Mouse (Mus musculus): Measurements from ENCODE around the gene Themis. TPM values are rescaled to one million over a fixed set of nuclear protein-coding genes. Genes with fewer than 3 reads are reported as not detected.

The Themis gene
- total and polyA plus RNA-seq, 3 experiments, result not detected

DNA sequence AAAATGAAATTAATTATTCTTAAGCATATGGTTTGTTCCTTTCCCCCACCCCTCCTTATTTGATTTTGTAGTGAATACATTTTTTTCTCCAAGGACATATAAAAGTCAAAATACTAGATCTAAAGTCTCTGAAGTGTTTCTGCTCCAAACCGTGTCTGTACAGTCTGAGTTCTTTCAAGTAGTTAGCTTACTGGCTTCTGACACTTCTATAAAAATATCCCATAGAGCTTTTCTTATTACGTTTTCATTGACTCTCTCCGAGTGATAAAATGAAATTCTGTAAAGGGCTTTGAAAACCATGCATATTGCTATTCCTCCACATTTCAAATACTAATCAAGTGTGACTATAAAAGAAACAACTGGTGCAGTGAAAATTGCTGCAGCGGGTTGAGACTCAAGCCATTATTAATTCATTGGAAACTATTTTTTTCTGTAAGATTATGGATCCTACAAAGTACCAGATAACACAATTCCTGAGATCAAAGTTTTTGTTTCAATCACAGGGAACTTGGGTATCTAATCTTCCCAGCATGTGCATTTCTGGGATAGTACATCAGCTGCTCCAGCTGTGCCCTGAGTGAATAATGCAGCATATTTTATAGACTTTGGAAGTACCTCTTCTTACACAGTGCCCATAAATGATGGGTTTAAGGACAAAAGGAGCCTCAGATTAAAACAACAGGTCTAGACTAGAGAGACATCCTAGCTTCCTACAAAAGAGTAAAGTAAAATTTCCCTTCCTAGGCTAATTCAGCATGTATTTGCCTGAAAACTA lies 202.6 kb downstream of the Themis start:
- H3K27ac ChIP-seq (ENCODE audit: control insufficient read depth, low read depth, low read length), result no peak overlapping the region
- H3K9me3 ChIP-seq (replicated peaks; ENCODE audit: insufficient read depth, low read length), result no peaks in the 10 kb centered on the region
- DNase-seq (ENCODE audit: low read depth, low spot score), result no peak
- no peak for TF ChIP-seq POLR2AphosphoS2 (IDR thresholded peaks at IDR 0.05; ENCODE audit: low read length)
- no peak for TF ChIP-seq USF1 (IDR thresholded peaks at IDR 0.05; ENCODE audit: low read depth, low read length)
- no peak for TF ChIP-seq TCF12 (IDR thresholded peaks at IDR 0.05; ENCODE audit: low read depth, low read length)
- no peak overlapping the region for H3K9ac ChIP-seq (ENCODE audit: control insufficient read depth, low read depth, low read length, poor library complexity, severe bottlenecking)
- H3K27me3 ChIP-seq (ENCODE audit: control insufficient read depth in 1 of 2, insufficient read depth in 2 of 2, low read length in 2 of 2), result no peaks in the 10 kb centered on the region
- no peaks in the 10 kb centered on the region for H3K79me2 ChIP-seq (ENCODE audit: control insufficient read depth, insufficient read depth, low read length, poor library complexity)
- no peak overlapping the region for H3K4me3 ChIP-seq (ENCODE audit: control insufficient read depth in 1 of 2, insufficient read depth in 1 of 2, low read depth in 2 of 2, low read length in 2 of 2)
- H3K4me1 ChIP-seq (ENCODE audit: control insufficient read depth in 1 of 2, insufficient read depth in 2 of 2, low read length in 2 of 2), result no peaks in the 10 kb centered on the region
- H3K36me3 ChIP-seq (ENCODE audit: control insufficient read depth in 1 of 2, insufficient read depth in 2 of 2, low read length in 2 of 2), result no peaks in the 10 kb centered on the region

DNA sequence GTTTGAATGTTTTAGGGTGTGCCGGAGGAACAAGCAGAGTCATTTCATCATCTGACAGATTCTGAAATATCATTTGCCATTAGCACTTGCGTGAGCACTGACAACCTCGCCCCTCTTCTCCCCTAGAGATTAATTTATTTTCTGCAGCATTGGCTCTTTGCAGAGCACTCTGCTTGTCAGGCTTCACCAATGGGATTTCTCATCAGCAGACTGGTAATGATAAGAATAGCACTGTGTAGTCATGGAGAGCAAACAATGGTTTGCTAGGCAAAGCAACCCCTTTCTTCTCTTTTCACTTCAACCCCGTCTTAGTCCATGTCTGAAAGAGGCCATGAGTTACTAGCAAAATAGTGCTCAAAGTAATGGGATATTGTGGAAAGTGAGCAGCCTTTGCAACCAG lies 206.4 kb downstream of the Themis start:
- Histone ChIP-seq H3K79me2 (ENCODE audit: control insufficient read depth, insufficient read depth, low read length, poor library complexity) (no peaks in the 10 kb centered on the region), H3K4me3 (ENCODE audit: control insufficient read depth in 1 of 2, insufficient read depth in 1 of 2, low read depth in 2 of 2, low read length in 2 of 2) (no peak overlapping the region)
- TF ChIP-seq SMC3 (IDR thresholded peaks at IDR 0.05; ENCODE audit: low read depth, low read length), result no peak

DNA sequence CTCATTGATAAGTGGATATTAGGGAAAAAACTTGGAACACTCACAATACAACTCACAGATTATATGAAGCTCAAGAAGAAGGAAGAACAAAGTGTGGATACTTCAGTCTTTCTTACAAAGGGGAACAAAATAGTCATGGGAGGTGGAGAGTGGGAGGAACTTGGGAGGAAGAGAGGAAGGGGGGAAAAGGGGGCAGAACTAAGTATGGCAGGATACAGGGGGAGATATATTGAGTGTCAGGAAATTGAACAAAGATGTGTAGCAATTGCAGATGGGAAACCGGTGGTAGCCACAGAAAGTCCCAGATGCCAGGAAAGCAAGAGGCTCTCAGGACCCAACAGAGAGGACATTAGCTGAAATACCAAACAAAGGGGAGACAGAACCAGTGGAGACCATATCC lies 219.5 kb downstream of the Themis start:
- Histone ChIP-seq H3K9me3 (replicated peaks; ENCODE audit: insufficient read depth, low read length) (no peaks in the 10 kb centered on the region), H3K36me3 (ENCODE audit: control insufficient read depth in 1 of 2, insufficient read depth in 2 of 2, low read length in 2 of 2) (no peaks in the 10 kb centered on the region), H3K79me2 (ENCODE audit: control insufficient read depth, insufficient read depth, low read length, poor library complexity) (no peaks in the 10 kb centered on the region), H3K9ac (ENCODE audit: control insufficient read depth, low read depth, low read length, poor library complexity, severe bottlenecking) (no peak overlapping the region), H3K4me1 (ENCODE audit: control insufficient read depth in 1 of 2, insufficient read depth in 2 of 2, low read length in 2 of 2) (no peaks in the 10 kb centered on the region), H3K27ac (ENCODE audit: control insufficient read depth, low read depth, low read length) (no peak overlapping the region), H3K4me3 (ENCODE audit: control insufficient read depth in 1 of 2, insufficient read depth in 1 of 2, low read depth in 2 of 2, low read length in 2 of 2) (no peak overlapping the region), H3K27me3 (ENCODE audit: control insufficient read depth in 1 of 2, insufficient read depth in 2 of 2, low read length in 2 of 2) (no peaks in the 10 kb centered on the region)
- no peak for DNase-seq (ENCODE audit: low read depth, low spot score)
- TF ChIP-seq BHLHE40 (IDR thresholded peaks at IDR 0.05; ENCODE audit: borderline replicate concordance, low read depth, low read length), result no peak
- no peak for TF ChIP-seq EP300 (IDR thresholded peaks at IDR 0.05; ENCODE audit: low read depth in 1 of 2, low read length in 2 of 2)
- no peak for TF ChIP-seq ETS1 (IDR thresholded peaks at IDR 0.05; ENCODE audit: low read depth, low read length)
- TF ChIP-seq MAZ (IDR thresholded peaks at IDR 0.05; ENCODE audit: low read depth, low read length), result no peak
- TF ChIP-seq KAT2A (conservative IDR thresholded peaks at IDR 0.05; ENCODE audit: low read depth, low read length), result no peak
- TF ChIP-seq GABPA (IDR thresholded peaks at IDR 0.05; ENCODE audit: low read depth, low read length), result no peak

More for the DNA sequence above, 206.4 kb downstream of the Themis start:
- Histone ChIP-seq H3K4me1 (ENCODE audit: control insufficient read depth in 1 of 2, insufficient read depth in 2 of 2, low read length in 2 of 2) (no peaks in the 10 kb centered on the region), H3K27ac (ENCODE audit: control insufficient read depth, low read depth, low read length) (no peak overlapping the region), H3K36me3 (ENCODE audit: control insufficient read depth in 1 of 2, insufficient read depth in 2 of 2, low read length in 2 of 2) (no peaks in the 10 kb centered on the region), H3K9ac (ENCODE audit: control insufficient read depth, low read depth, low read length, poor library complexity, severe bottlenecking) (no peak overlapping the region), H3K27me3 (ENCODE audit: control insufficient read depth in 1 of 2, insufficient read depth in 2 of 2, low read length in 2 of 2) (no peaks in the 10 kb centered on the region), H3K9me3 (replicated peaks; ENCODE audit: insufficient read depth, low read length) (no peaks in the 10 kb centered on the region)
- DNase-seq (ENCODE audit: low read depth, low spot score), result no peak

All from MEL (cell line).